Mouse (Mus musculus) heart, embryonic 15.5 days (tissue): Measurements from ENCODE around the gene Fam57b. TPM values are rescaled to one million over a fixed set of nuclear protein-coding genes. Genes with fewer than 3 reads are reported as not detected.

Experiments
- ATAC-seq: fragments of 200-750 bp; cut with Nextera tagmentation; replicated peaks from 2 replicates; pipeline ENCODE4 v1.8.0; 2017; ENCODE audit warnings: low read depth, moderate TSS enrichment; ENCODE audit not compliant: insufficient number of reproducible peaks, insufficient read depth, low FRiP score
- H3K27ac ChIP-seq: fragments of 300-500 bp; sonication (generic); 2 replicates; pipeline ENCODE4 v1.5.1; 2015; ENCODE audit warnings: mild to moderate bottlenecking, inconsistent platforms
- H3K27me3 ChIP-seq: fragments of 300-500 bp; sonication (generic); 2 replicates; pipeline ENCODE4 v1.6.1; 2015; ENCODE audit warnings: inconsistent platforms
- H3K36me3 ChIP-seq: fragments of 300-500 bp; sonication (generic); 2 replicates; pipeline ENCODE4 v1.6.1; 2015; ENCODE audit warnings: mild to moderate bottlenecking, inconsistent platforms
- H3K4me1 ChIP-seq: fragments of 300-500 bp; sonication (generic); replicated peaks from 2 replicates; pipeline ENCODE4 v1.6.1; 2015; ENCODE audit warnings: inconsistent platforms
- H3K4me2 ChIP-seq: fragments of 300-500 bp; sonication (generic); 2 replicates; pipeline ENCODE4 v1.6.1; 2015; ENCODE audit warnings: inconsistent platforms, mild to moderate bottlenecking, moderate library complexity
- H3K4me3 ChIP-seq: fragments of 300-500 bp; sonication (generic); 2 replicates; pipeline ENCODE4 v1.5.1; 2015; ENCODE audit warnings: mild to moderate bottlenecking, inconsistent platforms
- H3K9ac ChIP-seq: fragments of 300-500 bp; sonication (generic); 2 replicates; pipeline ENCODE4 v1.6.1; 2015; ENCODE audit warnings: mild to moderate bottlenecking, inconsistent platforms
- H3K9me3 ChIP-seq: fragments of 300-500 bp; sonication (generic); replicated peaks from 2 replicates; pipeline ENCODE4 v1.6.1; 2016; ENCODE audit warnings: inconsistent platforms
- WGBS: fragments of 180-500 bp; shearing (Covaris S2); methylation state at CpG from one replicate; pipeline ENCODE4 v1.1.7; 2015; ENCODE audit warnings: mixed read lengths; 5-methylcytosine and 5-hydroxymethylcytosine counted together
- polyA plus RNA-seq: library from polyadenylated mRNA; unstranded; fragments of >200 nt; fragmentation: Nextera tagmentation; extraction: Ambion mirVana; gene quantifications from 2 replicates; pipeline ENCODE4 v1.2.1, GENCODE M21; 2015

Fam57b gene
- polyA plus RNA-seq, 1 experiment from 2014 or later, result 0.69 TPM

DNA sequence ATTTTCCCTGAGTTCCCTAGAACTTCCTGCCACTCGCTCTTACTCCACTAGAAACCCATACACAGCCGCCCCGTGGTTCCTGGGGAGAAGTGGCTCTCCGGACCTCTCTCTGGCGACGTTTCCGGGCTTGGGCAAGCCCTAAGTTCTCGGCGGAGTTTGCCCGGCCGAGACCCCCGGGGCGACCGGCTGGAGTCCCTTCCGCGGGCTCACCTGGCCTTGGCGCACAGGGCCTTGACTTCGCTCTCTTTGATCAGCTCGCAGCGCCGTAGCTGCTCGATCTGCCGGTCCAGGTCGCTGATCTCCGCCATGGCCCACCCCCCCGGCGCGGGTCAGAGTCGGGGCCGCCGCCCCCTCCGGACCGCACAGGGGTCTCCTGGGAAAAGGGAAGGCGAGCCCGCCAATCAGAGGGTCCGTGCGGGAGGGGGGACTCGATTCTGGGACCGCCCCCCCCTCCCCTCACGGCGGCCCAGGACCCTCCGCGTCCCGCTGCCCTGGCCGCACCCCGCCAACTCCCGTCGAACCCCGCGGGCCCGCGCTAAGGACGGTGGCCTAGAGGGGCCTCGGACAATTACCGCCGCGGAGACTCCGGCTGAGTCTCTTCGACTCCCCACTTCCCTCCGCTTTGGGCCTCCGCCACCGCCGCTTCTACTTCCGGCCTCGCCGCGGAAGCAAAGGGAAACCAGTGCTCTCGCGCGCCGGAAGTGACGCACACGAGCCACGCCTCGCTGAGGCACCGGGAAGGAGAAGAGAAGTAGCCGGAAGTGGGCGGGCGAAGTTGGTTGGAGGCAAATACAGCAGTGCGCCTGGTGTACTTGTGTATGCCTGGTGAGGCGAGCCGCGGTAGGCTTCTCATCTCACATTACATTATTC, 5.4 kb upstream of the Fam57b start, which contains the start of gene Ppp4c:
Gene Ppp4c, minus strand, starts transcription at position 646 of the 870 bp plus-strand sequence.
- WGBS, result under 1% methylated on average over 83 of the region's 83 CpGs
- Histone ChIP-seq H3K27ac (peak within 1 kb of the TSS; percentile 97), H3K4me3 (peak within 1 kb of the TSS; percentile 68), H3K9ac (peak within 1 kb of the TSS; percentile 88), H3K4me1 (peaks cover 47% of the 10 kb centered on the region), H3K4me2 (peak within 1 kb of the TSS; percentile 80), H3K9me3 (no peaks in the 10 kb centered on the region), H3K27me3 (no peaks in the 10 kb centered on the region), H3K36me3 (peaks cover 56% of the 10 kb centered on the region)
- ATAC-seq, result peak; percentile 90

- Histone ChIP-seq H3K36me3 (peaks cover 49% of the 10 kb centered on the region), H3K4me3 (peak overlapping the region; percentile 68), H3K4me1 (peaks cover 55% of the 10 kb centered on the region), H3K27ac (peak overlapping the region; percentile 97), H3K9me3 (no peaks in the 10 kb centered on the region), H3K4me2 (peak overlapping the region; percentile 80), H3K27me3 (no peaks in the 10 kb centered on the region), H3K9ac (peak overlapping the region; percentile 29)
- ATAC-seq, result no peak
- WGBS, result 18% methylated on average over 11 of the region's 11 CpGs
Measured at GRCm38 (mm10) chr7:126792721-126793443, 4.6 kb upstream of the Fam57b start.

GRCm38 (mm10) chr7:126793456-126794270, 3.8 kb upstream of the Fam57b start:
- Histone ChIP-seq H3K27me3 (no peaks in the 10 kb centered on the region), H3K27ac (peak overlapping the region; percentile 97), H3K9me3 (no peaks in the 10 kb centered on the region), H3K4me3 (no peak overlapping the region), H3K4me2 (no peak overlapping the region), H3K36me3 (peaks cover 42% of the 10 kb centered on the region), H3K4me1 (peaks cover 55% of the 10 kb centered on the region), H3K9ac (no peak overlapping the region)
- no peak for ATAC-seq
- WGBS, result 74% methylated on average over 4 of the region's 4 CpGs

DNA sequence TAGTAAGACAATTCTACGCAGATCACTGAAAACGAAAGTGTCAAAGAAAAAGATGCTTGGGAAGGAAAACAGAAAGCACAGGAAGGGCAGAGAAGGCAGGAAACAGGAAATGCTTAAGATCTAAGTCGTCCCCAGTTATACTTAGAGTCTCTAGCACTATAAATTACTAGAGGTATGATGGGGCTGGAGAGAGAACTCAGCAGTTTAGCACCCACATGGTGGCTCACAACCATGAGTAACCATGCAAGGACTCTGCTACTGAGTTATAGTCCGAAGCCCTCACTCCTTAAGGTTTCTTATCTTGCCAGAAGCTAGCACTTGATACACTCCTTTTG, 3.2 kb upstream of the Fam57b start:
- H3K36me3 ChIP-seq, result peaks cover 36% of the 10 kb centered on the region
- H3K4me2 ChIP-seq, result no peak overlapping the region
- ATAC-seq, result no peak
- 0 out of 2 replicates have a peak overlapping the region, but pooled peaks have one; percentile 10 for H3K27ac ChIP-seq
- H3K9ac ChIP-seq, result no peak overlapping the region
- peaks cover 55% of the 10 kb centered on the region for H3K4me1 ChIP-seq
- WGBS, result 55% methylated on average over 4 of the region's 4 CpGs
- H3K9me3 ChIP-seq, result no peaks in the 10 kb centered on the region
- no peak overlapping the region for H3K4me3 ChIP-seq
- H3K27me3 ChIP-seq, result no peaks in the 10 kb centered on the region

DNA sequence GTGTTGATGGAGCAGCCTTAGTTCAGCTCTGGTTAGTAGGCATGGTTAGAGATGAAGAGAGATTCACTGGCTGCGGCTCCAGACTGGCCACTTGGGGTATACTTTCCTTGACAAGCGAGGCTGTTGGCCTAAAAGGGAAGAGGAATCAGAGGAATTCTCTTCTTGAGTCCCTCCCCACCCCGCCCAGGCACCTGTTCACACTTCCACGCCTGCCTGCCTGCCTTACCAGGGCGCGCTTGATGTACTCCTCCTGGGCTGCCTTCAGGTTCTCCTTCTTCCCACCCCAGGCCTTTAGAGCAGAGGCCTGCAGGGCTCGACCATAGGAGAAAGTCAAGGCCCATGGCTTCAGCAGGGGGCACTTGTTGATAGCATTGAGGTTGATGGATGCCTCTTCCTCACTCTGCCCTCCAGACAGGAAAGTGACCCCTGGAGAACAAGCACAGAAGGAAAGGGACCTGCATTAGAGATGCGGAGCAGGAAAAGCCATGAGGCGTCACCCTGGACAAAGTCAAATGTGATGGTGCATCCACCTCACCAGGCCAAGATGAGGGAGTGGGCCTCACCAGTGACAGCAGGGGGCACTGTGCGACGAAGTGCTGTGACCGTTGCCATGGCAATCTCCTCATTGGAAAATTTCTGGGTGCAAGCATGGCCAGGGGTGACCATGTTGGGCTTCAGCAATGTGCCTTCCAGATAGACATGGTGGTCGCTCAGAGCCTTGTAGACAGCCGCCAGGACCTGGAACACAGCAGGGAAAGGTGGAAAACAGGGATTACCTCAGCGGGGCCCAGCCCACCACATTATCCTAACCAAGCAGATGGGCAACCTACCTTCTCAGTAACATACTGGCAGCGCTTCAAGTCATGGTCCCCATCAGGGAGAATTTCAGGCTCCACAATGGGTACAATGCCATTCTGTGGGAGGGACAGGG, 1.8 kb upstream of the Fam57b start:
- ATAC-seq, result no peak
- H3K4me2 ChIP-seq, result peak overlapping the region; percentile 83
- 74% methylated on average over 16 of the region's 16 CpGs for WGBS

DNA sequence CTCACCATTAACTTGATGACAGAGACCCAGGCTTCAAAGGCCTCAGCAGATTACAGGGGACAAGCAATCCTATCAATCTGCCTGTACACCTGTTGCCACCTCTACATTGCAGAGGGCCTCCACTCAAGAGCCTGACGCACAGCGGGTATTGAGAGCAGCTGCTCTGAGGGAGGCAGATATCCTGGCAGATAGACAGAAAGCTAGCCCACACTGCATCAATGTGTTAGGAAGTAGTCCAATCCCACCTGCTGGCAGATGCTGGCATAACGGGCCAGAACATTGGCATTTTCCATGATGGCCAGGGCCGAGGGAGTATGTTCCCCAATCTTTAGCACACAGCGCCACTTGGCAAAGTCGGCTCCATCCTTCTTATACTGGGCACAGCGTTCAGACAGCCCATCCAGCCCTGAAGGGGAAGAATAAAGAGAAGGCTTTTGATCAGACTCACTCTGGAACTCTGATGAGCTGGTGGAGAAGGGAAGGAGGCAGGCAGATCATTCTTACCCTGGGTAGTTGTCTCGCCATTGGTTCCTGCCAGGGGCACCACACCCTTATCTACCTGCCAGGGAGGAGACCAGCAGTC, 1.0 kb upstream of the Fam57b start:
- no peaks in the 10 kb centered on the region for H3K27me3 ChIP-seq
- ATAC-seq, result no peak
- H3K9me3 ChIP-seq, result no peaks in the 10 kb centered on the region
- H3K27ac ChIP-seq, result 0 out of 2 replicates have a peak overlapping the region, but pooled peaks have one; percentile 2
- peak overlapping the region; percentile 95 for H3K9ac ChIP-seq
- peak overlapping the region; percentile 88 for H3K4me3 ChIP-seq
- 58% methylated on average over 8 of the region's 8 CpGs for whole genome bisulfite sequencing
- H3K4me2 ChIP-seq, result peak overlapping the region; percentile 83
- peaks cover 27% of the 10 kb centered on the region for H3K36me3 ChIP-seq
- H3K4me1 ChIP-seq, result peaks cover 60% of the 10 kb centered on the region

More for the DNA sequence above, 1.8 kb upstream of the Fam57b start:
- Histone ChIP-seq H3K4me3 (peak overlapping the region; percentile 88), H3K27ac (0 out of 2 replicates have a peak overlapping the region, but pooled peaks have one; percentile 2), H3K9me3 (no peaks in the 10 kb centered on the region), H3K9ac (peak overlapping the region; percentile 95; the same call in 1 of the 2 replicates), H3K4me1 (peaks cover 62% of the 10 kb centered on the region), H3K36me3 (peaks cover 27% of the 10 kb centered on the region), H3K27me3 (no peaks in the 10 kb centered on the region)

- Histone ChIP-seq H3K36me3 (peaks cover 27% of the 10 kb centered on the region), H3K4me2 (peak overlapping the region; percentile 83), H3K9me3 (no peaks in the 10 kb centered on the region), H3K27me3 (no peaks in the 10 kb centered on the region), H3K4me1 (peaks cover 54% of the 10 kb centered on the region), H3K9ac (peak overlapping the region; percentile 95), H3K4me3 (peak overlapping the region; percentile 88), H3K27ac (peak overlapping the region; percentile 99)
- under 1% methylated on average over 40 of the region's 40 CpGs for WGBS
- ATAC-seq, result no peak
Measured at GRCm38 (mm10) chr7:126798127-126799049, 920 bp downstream of the Fam57b start.

DNA sequence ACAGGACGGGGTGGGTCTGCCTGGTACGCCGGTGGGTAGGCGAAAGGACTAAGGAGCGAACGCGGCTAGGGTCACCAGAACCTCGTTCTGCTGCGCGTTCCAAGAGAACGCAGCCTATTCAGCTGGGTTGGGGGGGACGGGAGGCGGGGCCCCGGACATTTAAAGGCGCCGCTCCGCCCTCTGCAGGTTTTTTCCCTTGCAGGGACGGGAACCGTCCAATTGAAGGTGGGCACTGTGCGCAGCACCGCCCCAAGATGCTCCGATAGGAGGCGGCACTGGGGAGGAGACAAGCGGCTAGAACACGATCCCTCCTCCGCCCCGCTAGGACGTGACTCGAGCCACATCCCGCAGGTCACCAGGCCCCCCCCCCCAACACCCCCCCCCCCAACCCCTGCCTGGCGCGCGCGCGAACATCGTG, 1.6 kb downstream of the Fam57b start:
- Histone ChIP-seq H3K36me3 (peaks cover 27% of the 10 kb centered on the region), H3K27ac (peak overlapping the region; percentile 100), H3K4me2 (peak overlapping the region; percentile 83), H3K4me3 (peak overlapping the region; percentile 88), H3K4me1 (peaks cover 53% of the 10 kb centered on the region), H3K9ac (peak overlapping the region; percentile 95), H3K9me3 (no peaks in the 10 kb centered on the region), H3K27me3 (no peaks in the 10 kb centered on the region)
- ATAC-seq, result peak; percentile 95
- under 1% methylated on average over 36 of the region's 36 CpGs for WGBS
